Mouse (Mus musculus) liver, postnatal 0 days (tissue): ENCODE data around the gene Gm16485. TPM values are rescaled to one million over a fixed set of nuclear protein-coding genes. Genes with fewer than 3 reads are reported as not detected.

Experiments
- ATAC-seq: fragments of 200-750 bp; cut with Nextera tagmentation; 2 replicates; pipeline ENCODE4 v1.8.0; 2017; ENCODE audit warnings: mild to moderate bottlenecking, moderate library complexity
- DNase-seq: peaks from one replicate; pipeline ENCODE4 v3.0.0-alpha.2; 2016
- H3K27ac ChIP-seq: fragments of 300-500 bp; sonication (generic); 2 replicates; pipeline ENCODE4 v1.5.1; 2014; ENCODE audit warnings: antibody characterized with exemption, moderate library complexity, mild to moderate bottlenecking, low read depth
- H3K27me3 ChIP-seq: fragments of 300-500 bp; sonication (generic); 2 replicates; pipeline ENCODE4 v1.6.1; 2014; ENCODE audit warnings: low read length, control low read depth, mixed read lengths; ENCODE audit not compliant: insufficient read depth
- H3K36me3 ChIP-seq: fragments of 300-500 bp; sonication (generic); replicated peaks from 2 replicates; pipeline ENCODE4 v1.6.1; 2014; ENCODE audit warnings: mild to moderate bottlenecking, control low read depth, low read length, moderate library complexity, mixed read lengths; ENCODE audit not compliant: insufficient read depth
- H3K4me1 ChIP-seq: fragments of 300-500 bp; sonication (generic); 2 replicates; pipeline ENCODE4 v1.6.1; 2014; ENCODE audit warnings: antibody characterized with exemption, mild to moderate bottlenecking, control low read depth; ENCODE audit not compliant: insufficient read depth
- H3K4me2 ChIP-seq: fragments of 300-500 bp; sonication (generic); 2 replicates; pipeline ENCODE4 v1.6.1; 2014; ENCODE audit warnings: low read depth, mild to moderate bottlenecking, low read length, moderate library complexity, mixed read lengths
- H3K4me3 ChIP-seq: fragments of 300-500 bp; sonication (generic); 2 replicates; pipeline ENCODE4 v1.5.1; 2014; ENCODE audit warnings: low read depth, low read length
- H3K9ac ChIP-seq: fragments of 300-500 bp; sonication (generic); replicated peaks from 2 replicates; pipeline ENCODE4 v1.6.1; 2014; ENCODE audit warnings: mild to moderate bottlenecking, moderate library complexity
- H3K9me3 ChIP-seq: fragments of 300-500 bp; sonication (generic); 2 replicates; pipeline ENCODE4 v1.6.1; 2016; ENCODE audit warnings: mild to moderate bottlenecking, control low read depth, low read length, mixed read lengths
- CTCF ChIP-seq: sonication (generic); IDR thresholded peaks from 2 replicates; pipeline ENCODE4 v1.5.1; 2016; ENCODE audit warnings: antibody characterized with exemption, low read depth
- EP300 ChIP-seq: IDR thresholded peaks from 2 replicates; pipeline ENCODE4 v1.6.1; 2016; ENCODE audit warnings: antibody characterized with exemption, low read depth, mild to moderate bottlenecking
- WGBS: fragments of 180-500 bp; shearing (Covaris S2); extraction: QIAGEN DNeasy Blood & Tissue Kit; methylation state at CpG from one replicate; pipeline ENCODE4 v1.1.7; 2014; ENCODE audit not compliant: insufficient replicate concordance; 5-methylcytosine and 5-hydroxymethylcytosine counted together
- polyA plus RNA-seq: library from polyadenylated mRNA; unstranded; fragments of >200 nt; fragmentation: Nextera tagmentation; extraction: Ambion mirVana; gene quantifications from 2 replicates; pipeline ENCODE4 v1.2.1, GENCODE M21; 2015

Gm16485 gene
- polyA plus RNA-seq = not detected in 2 replicates

DNA sequence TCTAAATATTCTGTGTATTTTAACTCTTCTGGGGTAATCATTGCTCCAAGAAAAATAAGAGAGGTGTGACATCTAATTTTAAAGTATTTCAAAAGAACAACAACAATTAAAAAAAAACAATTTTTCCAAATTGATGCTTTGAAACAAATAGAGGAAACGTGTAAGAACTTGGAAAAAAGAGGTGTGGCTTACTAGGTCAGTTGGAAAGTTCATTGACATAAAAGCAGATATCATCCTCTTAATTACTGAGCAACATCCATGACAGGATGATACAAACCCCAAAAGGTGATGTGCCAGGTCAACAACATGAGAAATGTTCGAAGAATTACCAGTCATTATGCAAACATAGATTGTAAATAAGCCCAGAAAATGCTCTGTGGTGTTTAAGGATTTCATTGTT is at the start of gene Gm16485:
Gene Gm16485 (plus strand): TSS at position 301 of the 400 bp plus-strand sequence.
- TF ChIP-seq EP300 (no peak), CTCF (no peak)
- no peak for DNase-seq
- Histone ChIP-seq H3K4me3 (no peak within 1 kb of the TSS), H3K4me1 (no peaks in the 10 kb centered on the region), H3K36me3 (no peaks in the 10 kb centered on the region), H3K27ac (peak within 1 kb of the TSS; percentile 16; the same call in 1 of the 2 replicates), H3K27me3 (no peaks in the 10 kb centered on the region), H3K4me2 (no peak within 1 kb of the TSS), H3K9ac (no peak within 1 kb of the TSS), H3K9me3 (no peaks in the 10 kb centered on the region)
- no peak for ATAC-seq
- 42% methylated on average over 2 of the region's 2 CpGs for WGBS

DNA sequence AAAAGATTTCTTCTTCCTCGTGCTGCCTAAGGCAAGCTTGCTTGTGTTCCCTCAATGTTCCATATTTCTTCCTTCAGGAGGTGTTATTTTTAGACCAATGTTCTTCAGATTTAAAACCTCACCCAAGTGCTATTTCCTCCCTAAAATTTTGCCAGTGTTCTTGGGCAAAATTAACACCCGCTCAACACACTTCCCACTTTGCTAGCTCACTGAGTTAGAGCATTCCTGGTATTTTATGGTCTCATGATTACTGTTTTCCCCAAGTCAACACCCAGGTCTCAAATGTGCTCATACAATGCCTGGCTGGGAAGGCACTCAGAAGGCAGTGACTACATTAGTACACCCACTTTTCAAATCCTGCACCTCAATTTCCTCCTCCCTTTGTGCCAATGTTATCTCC is 44.0 kb upstream of the Gm16485 start:
- DNase-seq = no peak
- no peak overlapping the region for H3K27ac ChIP-seq
- no peak overlapping the region for H3K4me2 ChIP-seq
- H3K4me1 ChIP-seq = no peaks in the 10 kb centered on the region
- H3K36me3 ChIP-seq = no peaks in the 10 kb centered on the region
- H3K27me3 ChIP-seq = no peaks in the 10 kb centered on the region
- no peaks in the 10 kb centered on the region for H3K9me3 ChIP-seq
- no peak overlapping the region for H3K4me3 ChIP-seq
- ATAC-seq = no peak
- WGBS = 62% methylated on average over 2 of the region's 2 CpGs
- H3K9ac ChIP-seq = no peak overlapping the region
- TF ChIP-seq CTCF (no peak), EP300 (no peak)

DNA sequence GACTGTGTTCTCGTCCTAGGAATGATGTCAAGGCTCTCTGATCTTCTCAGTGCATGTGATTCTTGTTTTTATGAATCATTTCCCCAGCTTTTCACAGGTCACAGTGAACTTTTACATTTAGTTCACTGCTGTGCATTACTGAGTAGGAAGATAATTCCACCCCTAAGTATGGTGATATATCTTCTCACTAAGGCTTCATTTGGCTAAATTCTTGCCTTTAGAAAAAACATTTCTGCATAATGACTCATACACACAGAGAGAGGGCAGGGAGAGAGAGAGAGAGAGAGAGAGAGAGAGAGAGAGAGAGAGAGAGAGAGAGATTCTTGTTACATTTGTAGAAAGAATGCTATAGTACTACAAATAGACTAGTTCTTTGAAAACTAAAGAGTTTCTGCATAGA is 33.8 kb upstream of the Gm16485 start:
- Histone ChIP-seq H3K27me3 (no peaks in the 10 kb centered on the region), H3K36me3 (no peaks in the 10 kb centered on the region), H3K4me1 (no peaks in the 10 kb centered on the region), H3K9ac (no peak overlapping the region), H3K4me3 (no peak overlapping the region), H3K9me3 (no peaks in the 10 kb centered on the region), H3K4me2 (no peak overlapping the region), H3K27ac (no peak overlapping the region)
- no peak for TF ChIP-seq CTCF
- no peak for TF ChIP-seq EP300
- DNase-seq (no peak), ATAC-seq (no peak)
- 17% methylated on average over 1 of the region's 1 CpGs for WGBS

DNA sequence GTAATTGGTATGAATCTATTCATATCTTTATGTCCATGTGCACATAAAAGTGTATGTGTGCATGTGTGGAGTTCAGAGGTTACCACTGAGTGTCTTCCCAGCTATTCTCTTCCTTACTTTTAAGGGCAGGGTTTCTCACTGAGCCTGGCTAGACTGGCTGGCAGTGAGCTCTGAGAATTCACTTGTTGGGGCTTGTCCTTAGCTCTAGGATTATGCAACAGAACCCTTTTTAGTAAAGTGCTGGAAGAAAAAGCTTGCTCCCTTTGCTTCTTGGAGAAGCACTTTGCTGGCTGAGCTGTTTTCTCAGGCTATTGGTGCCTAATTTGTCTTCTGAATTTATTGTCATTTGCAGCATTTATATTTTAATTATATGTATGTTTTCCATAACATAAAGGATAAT is 18.3 kb upstream of the Gm16485 start:
- ATAC-seq = no peak
- no peak overlapping the region for H3K27ac ChIP-seq
- H3K9ac ChIP-seq = no peak overlapping the region
- no peaks in the 10 kb centered on the region for H3K36me3 ChIP-seq
- no peak overlapping the region for H3K4me3 ChIP-seq
- TF ChIP-seq CTCF (no peak), EP300 (no peak)
- no peaks in the 10 kb centered on the region for H3K27me3 ChIP-seq
- no peak for DNase-seq
- no peaks in the 10 kb centered on the region for H3K9me3 ChIP-seq
- H3K4me1 ChIP-seq = no peaks in the 10 kb centered on the region
- H3K4me2 ChIP-seq = no peak overlapping the region

DNA sequence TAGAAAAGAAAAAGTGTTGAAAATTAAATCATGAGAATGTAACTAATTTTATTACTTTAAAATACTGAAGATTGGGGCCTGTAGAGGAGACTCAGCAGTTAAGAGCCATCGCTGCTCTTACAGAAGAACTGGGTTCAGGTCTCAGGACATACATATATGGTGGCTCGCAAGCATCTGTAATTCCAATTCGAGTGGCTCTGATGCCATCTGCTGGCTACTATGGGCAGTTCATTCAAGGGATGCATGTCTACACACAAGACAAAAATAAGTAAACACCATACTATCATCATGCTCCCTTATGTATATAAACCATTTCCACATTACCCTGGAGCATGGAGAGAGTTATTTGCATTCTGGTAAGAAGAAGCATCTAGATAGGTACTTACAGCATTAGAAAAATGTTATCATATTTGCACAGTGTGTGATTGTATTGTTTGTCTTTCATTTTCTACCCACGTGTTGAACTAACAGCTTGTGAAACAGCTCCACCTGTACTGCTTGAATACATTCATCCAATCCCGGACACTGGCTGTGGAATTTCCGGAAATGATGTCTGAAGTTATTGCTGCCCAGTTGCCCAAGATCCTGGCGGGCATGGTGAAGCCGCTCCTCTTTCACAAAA is 7.0 kb upstream of the Gm16485 start:
- Histone ChIP-seq H3K27ac (no peak overlapping the region), H3K36me3 (no peaks in the 10 kb centered on the region), H3K9ac (no peak overlapping the region), H3K27me3 (no peaks in the 10 kb centered on the region), H3K4me2 (no peak overlapping the region), H3K4me1 (no peaks in the 10 kb centered on the region), H3K9me3 (no peaks in the 10 kb centered on the region), H3K4me3 (no peak overlapping the region)
- no peak for TF ChIP-seq EP300
- TF ChIP-seq CTCF = peak; percentile 67
- ATAC-seq (peak; percentile 35; the same call in 1 of the 2 replicates), DNase-seq (peak; percentile 20)
- 49% methylated on average over 8 of the region's 8 CpGs for WGBS

DNA sequence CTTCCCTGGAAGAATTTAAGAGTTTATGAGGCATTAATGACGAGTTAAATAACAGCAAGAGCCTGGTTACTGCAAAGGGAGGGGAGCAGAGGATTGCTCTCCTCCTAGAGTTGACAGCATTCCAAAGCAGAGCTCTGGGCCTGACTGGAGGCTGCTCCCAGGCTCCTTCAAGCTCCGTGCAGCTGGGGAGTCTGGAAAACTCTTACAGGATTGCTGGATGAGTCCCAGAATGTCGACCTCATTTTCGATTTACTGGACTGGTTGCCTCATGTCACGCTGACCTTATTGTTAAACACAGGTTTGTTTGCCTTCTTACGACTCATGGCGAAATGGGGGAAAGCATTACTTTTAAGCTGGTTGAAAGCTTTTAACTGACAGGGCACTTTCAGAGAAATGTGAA is 1.4 kb upstream of the Gm16485 start:
- TF ChIP-seq CTCF (no peak), EP300 (no peak; the same call in 1 of the 2 replicates)
- Histone ChIP-seq H3K4me2 (0 out of 2 replicates have a peak overlapping the region, but pooled peaks have one; percentile 32), H3K4me3 (no peak overlapping the region), H3K27me3 (no peaks in the 10 kb centered on the region), H3K9ac (no peak overlapping the region), H3K36me3 (no peaks in the 10 kb centered on the region), H3K4me1 (no peaks in the 10 kb centered on the region), H3K27ac (peak overlapping the region; percentile 16; the same call in 1 of the 2 replicates), H3K9me3 (no peaks in the 10 kb centered on the region)
- DNase-seq = peak; percentile 40
- ATAC-seq = peak; percentile 82
- WGBS = 47% methylated on average over 7 of the region's 7 CpGs

DNA sequence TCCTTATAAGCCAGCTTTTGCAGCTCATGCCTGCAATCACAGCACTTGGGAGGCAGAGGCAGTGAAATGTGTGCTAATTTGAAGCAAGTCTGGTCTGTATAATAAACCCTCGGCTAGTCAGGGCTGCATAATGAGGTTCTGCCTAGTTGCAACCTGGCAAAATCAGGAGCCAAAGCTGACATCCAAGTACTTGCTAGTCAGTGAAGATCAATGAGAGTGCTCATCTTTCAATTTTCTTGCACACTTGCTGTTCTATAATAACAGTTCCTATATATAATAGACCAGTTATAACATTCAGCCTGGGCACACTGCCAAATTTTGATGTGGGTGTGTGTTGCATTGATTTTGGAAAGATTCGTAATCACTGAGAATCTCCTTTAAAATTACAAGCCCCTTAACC is 6.2 kb downstream of the Gm16485 start:
- H3K27me3 ChIP-seq = no peaks in the 10 kb centered on the region
- H3K9ac ChIP-seq = no peak overlapping the region
- H3K4me1 ChIP-seq = no peaks in the 10 kb centered on the region
- DNase-seq (no peak), ATAC-seq (no peak)
- no peaks in the 10 kb centered on the region for H3K36me3 ChIP-seq
- TF ChIP-seq EP300 (no peak), CTCF (no peak)
- H3K4me2 ChIP-seq = no peak overlapping the region
- H3K9me3 ChIP-seq = no peaks in the 10 kb centered on the region
- 62% methylated on average over 2 of the region's 2 CpGs for WGBS
- H3K27ac ChIP-seq = no peak overlapping the region
- no peak overlapping the region for H3K4me3 ChIP-seq
